Mouse (Mus musculus) kidney, postnatal 14 days (tissue): ENCODE data around the gene Lrrc27.

ENCODE experiments used
- DNase-seq: peaks from one replicate; pipeline ENCODE4 v3.0.0; 2022; ENCODE audit warnings: mixed read lengths

Lrrc27 gene

GRCm38 (mm10) chr7:139276150-139276549 is 63.4 kb downstream of the Lrrc27 start:
- no peak for DNase-seq

- no peak for DNase-seq
Measured at GRCm38 (mm10) chr7:139277536-139277935, 64.7 kb downstream of the Lrrc27 start.

- DNase-seq: no peak
Measured at GRCm38 (mm10) chr7:139279571-139279970, 66.8 kb downstream of the Lrrc27 start.

- no peak for DNase-seq
Measured at GRCm38 (mm10) chr7:139280044-139280443, 67.3 kb downstream of the Lrrc27 start.

- DNase-seq: peak; percentile 50
Measured at GRCm38 (mm10) chr7:139281195-139281594, 68.4 kb downstream of the Lrrc27 start.

- no peak for DNase-seq
Measured at GRCm38 (mm10) chr7:139282037-139282436, 69.2 kb downstream of the Lrrc27 start.

- no peak for DNase-seq
Measured at GRCm38 (mm10) chr7:139285295-139285943, 72.6 kb downstream of the Lrrc27 start.

GRCm38 (mm10) chr7:139288540-139288939 is 75.8 kb downstream of the Lrrc27 start:
- DNase-seq: no peak
